Mouse (Mus musculus) CD8-positive naive resting alpha-beta T cell, adult 2 months (primary cell): ENCODE data around the gene Ap2a1.
"Not testable (repeated sequence)": the region's sequence is repeated elsewhere in the genome, so short reads cannot be mapped to it uniquely, and the experiment has no call there.

Experiments used
- DNase-seq, 2 experiments: peaks; one replicate each; pipeline ENCODE4 v3.0.0; 2022; ENCODE audit warnings: low read depth in 2 of 2, low spot score in 2 of 2

Gene Ap2a1

GRCm38 (mm10) chr7:44895206-44895592 lies 34.1 kb downstream of the Ap2a1 start:
- no peak for DNase-seq

GRCm38 (mm10) chr7:44894175-44894574 lies 35.1 kb downstream of the Ap2a1 start:
- DNase-seq, result no peak

DNA sequence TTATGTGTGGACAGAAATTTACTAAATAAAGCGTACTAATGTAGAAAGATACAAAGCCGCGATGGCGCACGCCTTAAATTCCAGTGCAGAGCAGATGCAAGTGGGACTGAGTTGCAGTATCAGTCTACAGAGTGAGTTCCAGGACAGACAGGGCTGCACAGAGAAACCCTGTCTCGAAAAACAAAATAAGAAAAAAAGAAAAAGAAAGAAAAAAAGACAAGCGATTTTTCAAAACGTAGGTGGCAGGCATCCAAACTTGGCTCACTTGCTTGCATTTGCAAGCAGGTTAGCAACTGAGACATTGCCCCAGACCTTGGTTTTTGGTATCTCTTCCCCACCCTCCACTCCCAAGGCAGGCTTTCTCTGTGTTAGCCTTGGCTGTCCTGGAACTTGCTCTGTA lies 36.1 kb downstream of the Ap2a1 start:
- DNase-seq, result no peak

- peak; percentile 74 to 81 for DNase-seq
Observed at GRCm38 (mm10) chr7:44892276-44892921, 36.9 kb downstream of the Ap2a1 start, which contains the start of gene Med25. Gene Med25 (minus strand): TSS chr7:44892712.

GRCm38 (mm10) chr7:44891611-44892010 lies 37.7 kb downstream of the Ap2a1 start:
- no peak for DNase-seq

DNA sequence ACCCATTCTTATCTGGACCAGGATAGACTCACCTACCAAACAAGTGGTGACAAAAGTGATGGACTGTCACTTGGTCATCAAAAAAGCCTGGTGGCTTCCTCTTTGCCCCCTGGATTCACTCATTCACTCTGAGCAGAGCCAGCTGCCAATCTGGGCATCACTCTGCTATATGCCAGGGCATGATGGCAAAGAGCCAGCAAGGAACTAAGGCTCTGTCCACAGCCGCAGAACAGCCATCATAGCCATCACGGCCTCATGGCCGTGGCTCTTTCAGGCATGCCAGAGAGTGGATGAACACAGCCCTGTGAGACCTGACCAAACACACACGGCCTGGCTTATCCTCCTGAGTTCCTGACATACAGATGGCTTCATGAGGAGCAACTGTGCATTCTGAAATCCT lies 38.6 kb downstream of the Ap2a1 start:
- DNase-seq, result no peak

GRCm38 (mm10) chr7:44890180-44890579 lies 39.1 kb downstream of the Ap2a1 start:
- DNase-seq, result no peak

DNA sequence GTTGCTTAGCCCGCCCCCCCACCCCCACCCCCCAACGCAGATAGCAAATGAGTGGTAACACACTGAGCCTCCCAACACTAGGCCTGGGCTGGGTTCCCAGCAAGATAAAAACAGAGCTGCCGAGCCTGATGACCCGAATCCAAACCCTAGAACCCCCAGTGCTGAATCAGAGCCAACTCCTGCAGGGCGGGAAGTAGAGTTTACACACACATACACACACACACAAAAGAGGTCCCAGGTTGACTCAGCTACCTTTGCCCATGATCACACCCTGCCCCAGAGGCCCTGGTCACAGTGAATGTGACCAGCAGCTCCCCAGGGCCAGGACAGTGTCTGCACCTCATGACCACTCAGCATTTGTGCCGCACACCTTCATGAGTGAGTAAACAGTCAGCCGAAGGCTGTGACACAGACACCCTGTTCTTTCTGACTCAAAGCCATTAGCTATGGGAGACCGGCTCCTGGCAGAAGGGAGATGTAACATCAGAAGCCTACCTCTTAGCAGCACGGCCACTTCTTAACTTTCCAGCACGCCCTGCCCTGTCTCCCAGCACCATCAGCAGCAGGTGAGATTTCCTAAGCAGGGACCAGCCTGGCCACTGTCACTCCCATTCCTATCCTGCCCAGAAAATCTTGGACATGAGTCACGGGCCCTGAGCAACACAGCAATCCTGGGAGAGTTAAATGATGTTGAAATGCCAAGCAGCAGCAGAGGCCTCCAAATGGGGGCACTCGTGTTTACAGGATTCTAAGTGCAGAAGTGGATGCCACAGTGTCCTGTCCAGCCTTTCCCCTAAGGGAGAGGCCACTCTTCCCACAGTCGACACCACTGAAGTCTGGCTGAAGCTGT lies 40.8 kb downstream of the Ap2a1 start:
- no peak for DNase-seq

DNA sequence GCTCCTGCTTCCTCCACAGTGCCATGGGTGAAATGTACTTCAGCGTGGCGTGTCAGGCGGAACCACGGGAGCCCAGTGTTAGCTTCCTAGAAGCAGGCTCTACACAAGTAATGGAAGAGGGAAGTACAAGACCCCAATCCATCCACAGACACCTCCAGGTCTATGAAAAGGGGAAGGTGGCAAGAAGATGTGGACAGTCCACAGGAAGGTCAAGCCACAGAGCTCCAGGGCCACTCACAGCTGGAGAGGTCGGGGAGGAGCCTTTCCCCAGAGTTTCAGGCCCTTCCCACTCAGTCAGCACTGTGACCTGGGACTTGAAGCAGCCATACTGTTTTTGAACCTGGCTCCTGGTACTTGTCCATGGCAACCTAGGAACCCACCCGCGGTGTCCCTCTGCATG lies 42.3 kb downstream of the Ap2a1 start:
- DNase-seq, result no peak

- no peak for DNase-seq
Observed at GRCm38 (mm10) chr7:44884637-44885036, 44.7 kb downstream of the Ap2a1 start.

DNA sequence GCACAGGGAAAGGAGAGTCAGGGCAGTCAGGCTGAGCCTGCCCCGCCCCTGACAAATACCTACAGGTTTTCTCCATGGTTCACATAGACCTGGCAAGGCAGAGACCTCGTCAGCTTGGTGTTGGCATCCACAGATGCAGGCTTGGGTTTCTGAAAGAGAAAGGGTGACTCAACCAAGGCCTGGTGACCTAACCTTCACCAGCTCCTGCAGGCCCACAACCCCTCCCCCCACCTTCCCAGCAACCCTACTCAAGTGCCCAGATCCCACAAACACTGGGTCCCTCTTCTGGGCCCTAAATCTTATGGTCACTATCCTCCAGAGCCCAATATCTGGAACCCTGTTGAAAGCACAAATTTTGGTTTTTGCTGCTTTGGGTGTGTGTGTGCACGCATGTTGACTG lies 46.3 kb downstream of the Ap2a1 start:
- no peak for DNase-seq

DNA sequence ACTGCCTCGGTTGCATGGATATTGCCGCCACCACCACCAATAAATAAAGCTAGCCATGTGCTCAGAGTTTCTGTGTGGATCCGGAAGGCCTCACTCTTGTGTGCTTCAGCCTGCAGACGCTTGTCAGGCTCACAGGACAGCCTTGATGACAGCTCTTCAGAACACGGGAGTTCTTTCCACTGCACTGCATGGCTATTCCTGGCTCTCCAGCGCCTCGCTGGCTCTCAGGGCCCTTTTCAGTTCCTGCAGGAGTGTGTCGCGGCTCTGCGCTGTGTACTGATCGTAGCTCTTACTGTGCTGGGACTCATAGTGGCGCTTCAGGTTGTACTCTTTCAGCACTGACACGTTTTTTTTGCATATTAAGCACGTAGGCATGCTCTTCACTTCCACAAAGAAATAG lies 51.5 kb downstream of the Ap2a1 start:
- DNase-seq, result no peak

GRCm38 (mm10) chr7:44871774-44872173 lies 57.5 kb downstream of the Ap2a1 start:
- DNase-seq, result not testable (repeated sequence)

- DNase-seq, result no peak
Observed at GRCm38 (mm10) chr7:44871181-44871580, 58.1 kb downstream of the Ap2a1 start.

DNA sequence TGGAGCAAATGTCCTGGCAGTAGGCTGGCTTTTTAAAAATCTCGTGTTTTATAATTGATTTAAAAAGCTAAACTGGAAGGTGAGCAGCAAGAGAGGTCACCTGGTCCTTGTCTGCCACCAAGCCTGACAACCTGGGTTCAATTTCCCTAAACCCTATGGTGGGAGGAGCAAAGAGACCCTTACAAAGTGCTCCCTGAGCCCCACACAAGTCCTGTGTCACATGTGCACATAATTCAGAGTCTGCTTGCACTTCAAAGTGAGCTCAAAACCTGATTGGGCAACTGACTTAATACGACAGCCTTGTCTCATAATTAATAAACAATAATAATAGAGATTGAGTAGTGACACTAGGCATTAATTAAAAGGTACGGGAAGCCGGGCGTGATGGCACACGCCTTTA lies 58.7 kb downstream of the Ap2a1 start:
- no peak for DNase-seq

DNA sequence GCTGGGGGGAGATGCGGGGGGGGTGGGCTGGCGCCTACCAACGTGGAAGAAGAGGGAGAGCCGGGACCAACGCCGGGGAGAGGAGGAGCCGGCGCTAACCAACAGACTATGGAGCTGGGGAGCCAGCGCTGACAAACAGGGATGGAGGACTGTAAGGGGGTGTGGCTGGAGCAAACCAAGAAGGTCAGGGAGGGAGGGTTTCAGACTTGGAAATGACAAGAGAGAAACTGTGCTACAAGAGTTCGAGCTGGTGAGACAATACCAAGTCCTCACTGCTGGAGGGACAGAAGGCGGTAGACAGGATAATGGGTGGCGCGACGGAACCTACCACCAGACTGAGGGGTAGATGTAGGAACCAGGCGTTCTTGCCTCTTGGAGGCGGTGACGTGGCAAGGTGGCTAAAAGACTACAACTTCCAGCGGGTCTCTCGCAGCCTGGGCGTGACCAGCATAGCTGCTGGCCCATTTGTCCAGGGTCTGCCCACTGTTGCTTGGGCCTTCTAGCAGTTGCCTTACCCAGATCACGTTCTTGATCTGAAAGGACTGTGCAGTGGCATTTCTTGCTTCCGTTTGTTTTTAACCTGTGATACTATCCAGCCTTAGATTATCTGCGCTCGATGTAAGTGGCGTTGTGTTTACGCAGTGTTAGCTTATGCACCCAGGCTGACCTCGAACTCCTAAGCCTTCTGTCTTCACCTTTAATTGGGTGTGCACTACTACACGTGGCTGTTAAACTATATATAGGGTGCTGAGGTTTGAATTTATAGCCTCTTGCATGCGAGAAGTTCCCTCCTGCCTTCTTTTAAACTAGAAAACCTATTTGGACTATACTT lies 59.4 kb downstream of the Ap2a1 start, which contains the start of gene Ptov1:
TSS of gene Ptov1 (minus strand) at position 92 of the 832 bp plus-strand sequence.
- peak; percentile 71 to 77 for DNase-seq

DNA sequence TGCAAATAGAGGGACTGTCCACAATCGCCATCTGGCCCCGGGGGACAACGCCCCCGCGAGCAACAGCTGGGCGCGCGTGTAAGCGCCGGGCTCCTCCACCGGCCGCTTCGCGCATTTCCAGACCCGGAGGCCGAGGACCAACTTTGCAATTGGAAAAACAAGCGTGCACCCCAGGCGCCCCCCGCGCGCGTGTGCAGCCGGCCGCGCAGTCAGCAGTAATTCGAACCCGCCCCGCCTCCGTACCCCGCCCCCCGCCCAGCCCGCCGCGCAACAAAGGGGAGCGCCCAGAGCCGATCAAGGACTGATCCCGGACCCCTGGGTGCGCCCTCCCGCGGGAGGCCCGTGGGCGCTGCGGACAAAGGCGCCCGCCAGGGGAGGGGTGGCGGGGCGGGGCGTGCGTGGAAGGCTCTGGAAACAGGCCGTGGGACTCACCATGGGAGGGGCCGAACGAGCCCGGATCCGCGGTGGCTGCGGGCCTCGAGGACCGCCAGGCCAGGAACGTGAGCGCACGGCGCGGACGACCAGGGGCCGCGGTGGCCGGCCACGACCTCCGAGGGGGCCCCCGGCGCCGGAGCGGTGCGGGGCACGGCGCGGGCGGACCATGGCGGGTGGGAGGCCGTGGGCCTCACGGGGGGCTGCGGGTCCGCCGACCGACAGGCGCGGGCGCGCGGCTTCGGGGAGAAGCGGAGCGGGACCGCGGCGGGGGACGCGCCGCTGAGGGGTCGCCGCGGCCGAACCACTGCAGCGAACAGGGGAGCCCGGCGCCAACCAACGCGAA lies 60.2 kb downstream of the Ap2a1 start:
- DNase-seq, result no peak

DNA sequence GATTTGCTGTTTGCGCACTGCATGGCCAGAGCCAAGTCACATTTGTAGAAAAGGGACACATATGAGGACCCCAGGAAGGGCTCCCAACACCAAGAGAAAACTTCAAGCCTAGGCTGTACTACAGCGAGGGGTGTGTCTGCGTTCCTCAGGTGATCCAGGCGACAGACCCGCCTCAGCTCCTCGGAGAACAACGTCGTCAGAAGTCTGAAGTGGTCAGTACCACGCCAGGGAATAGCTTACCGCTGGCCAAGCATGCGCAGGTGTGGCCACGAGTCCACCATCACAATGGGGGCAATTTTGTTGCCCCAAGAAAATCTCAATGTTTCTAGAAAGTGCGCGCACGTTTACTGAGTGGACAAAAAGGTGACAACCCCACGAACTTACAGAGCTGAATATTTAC lies 60.8 kb downstream of the Ap2a1 start:
- DNase-seq, result no peak

GRCm38 (mm10) chr7:44867802-44868201 lies 61.5 kb downstream of the Ap2a1 start:
- no peak for DNase-seq

- no peak for DNase-seq
Observed at GRCm38 (mm10) chr7:44867010-44867702, 62.1 kb downstream of the Ap2a1 start.
